Mouse (Mus musculus): Measurements from ENCODE around the gene Gm2431.
"Not testable (repeated sequence)": the region's sequence is repeated elsewhere in the genome, so short reads cannot be mapped to it uniquely, and the experiment has no call there.

Gm2431 gene

DNA sequence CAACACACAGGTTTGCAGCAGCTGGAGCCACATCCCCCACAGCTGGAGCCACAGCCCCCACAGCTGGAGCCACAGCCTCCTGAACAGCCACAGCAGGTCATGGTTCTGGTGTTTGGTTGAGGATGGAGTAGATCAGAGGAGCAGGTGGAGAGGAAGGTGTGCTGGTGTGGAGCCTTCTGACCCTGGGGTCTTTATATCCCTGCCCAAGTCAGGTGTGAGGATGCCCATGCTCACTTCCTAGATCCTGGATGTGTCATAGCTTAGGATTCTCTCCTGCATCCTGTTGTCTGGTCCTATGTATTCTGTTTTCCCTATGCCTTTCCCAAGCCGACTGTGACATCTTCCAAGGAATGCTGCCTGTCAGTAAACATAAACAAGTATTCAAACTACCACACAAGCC, at the start of gene Gm2431:
TSS of gene Gm2431 (minus strand) at position 101 of the 400 bp plus-strand sequence.
- not testable (repeated sequence) for DNase-seq (ENCODE audit: low spot score)

GRCm38 (mm10) chr7:142303929-142304328, 45.8 kb upstream of the Gm2431 start:
- DNase-seq (ENCODE audit: low spot score): not testable (repeated sequence)

GRCm38 (mm10) chr7:142303249-142303648, 45.1 kb upstream of the Gm2431 start, which contains the start of gene Krtap5-4:
Gene Krtap5-4, plus strand, starts transcription at chr7:142303549.
- DNase-seq (ENCODE audit: low spot score): no peak

DNA sequence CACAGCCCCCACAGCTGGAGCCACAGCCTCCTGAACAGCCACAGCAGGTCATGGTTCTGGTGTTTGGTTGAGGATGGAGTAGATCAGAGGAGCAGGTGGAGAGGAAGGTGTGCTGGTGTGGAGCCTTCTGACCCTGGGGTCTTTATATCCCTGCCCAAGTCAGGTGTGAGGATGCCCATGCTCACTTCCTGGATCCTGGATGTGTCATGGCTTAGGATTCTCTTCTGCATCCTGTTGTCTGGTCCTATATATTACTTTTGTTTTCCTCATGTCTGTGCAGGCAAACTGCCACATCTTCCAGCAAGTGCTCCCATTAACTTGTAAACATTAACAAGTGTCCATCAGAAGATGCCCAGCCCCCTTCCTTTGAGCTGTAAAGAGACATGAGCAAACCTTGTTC, 38.9 kb upstream of the Gm2431 start, which contains the start of gene Krtap5-1:
TSS of gene Krtap5-1 (minus strand) at position 101 of the 400 bp plus-strand sequence.
- DNase-seq (ENCODE audit: low spot score): not testable (repeated sequence)

DNA sequence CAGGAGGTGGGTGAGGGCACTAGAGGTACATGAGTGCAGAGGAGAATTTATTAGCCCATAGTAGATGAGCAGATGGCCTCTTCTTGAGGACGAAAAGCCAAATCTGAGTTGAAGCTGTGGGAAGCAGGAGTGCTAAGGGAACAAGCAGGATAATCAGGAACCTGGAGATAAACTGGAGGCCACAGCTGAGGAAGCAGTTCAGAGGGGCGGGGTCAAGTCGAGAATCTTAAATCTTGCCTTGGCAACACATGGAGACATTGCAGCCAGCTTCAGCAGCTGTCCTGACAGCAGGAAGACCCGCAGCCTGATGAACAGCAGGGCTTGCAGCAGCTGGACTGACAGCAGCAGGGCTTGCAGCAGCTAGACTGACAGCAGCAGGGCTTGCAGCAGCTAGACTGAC, 38.0 kb upstream of the Gm2431 start:
- DNase-seq (ENCODE audit: low spot score): not testable (repeated sequence)

- no peak for DNase-seq (ENCODE audit: low spot score)
Observed at GRCm38 (mm10) chr7:142295418-142295817, 37.3 kb upstream of the Gm2431 start.

DNA sequence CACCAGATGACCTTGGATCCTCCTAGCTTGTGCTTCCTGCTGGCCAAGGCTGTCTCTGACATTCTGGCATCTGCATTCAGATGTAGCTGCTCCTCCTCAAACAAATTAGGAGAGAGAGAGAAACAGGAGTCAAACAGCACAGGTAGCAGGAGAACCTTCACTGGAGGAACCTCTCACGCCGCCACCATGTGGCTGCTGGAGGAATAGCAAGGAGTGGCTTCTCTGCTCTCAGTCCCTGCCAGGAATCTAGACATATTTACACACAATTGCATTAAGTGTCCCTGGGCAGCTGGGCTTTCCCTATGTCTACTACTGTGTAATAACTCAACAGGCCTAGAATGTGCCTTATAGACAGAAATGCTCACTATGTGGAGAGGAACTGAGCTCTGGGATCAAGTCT, 35.7 kb upstream of the Gm2431 start:
- DNase-seq (ENCODE audit: low spot score): not testable (repeated sequence)

- not testable (repeated sequence) for DNase-seq (ENCODE audit: low spot score)
Observed at GRCm38 (mm10) chr7:142285910-142286612, 27.9 kb upstream of the Gm2431 start.

DNA sequence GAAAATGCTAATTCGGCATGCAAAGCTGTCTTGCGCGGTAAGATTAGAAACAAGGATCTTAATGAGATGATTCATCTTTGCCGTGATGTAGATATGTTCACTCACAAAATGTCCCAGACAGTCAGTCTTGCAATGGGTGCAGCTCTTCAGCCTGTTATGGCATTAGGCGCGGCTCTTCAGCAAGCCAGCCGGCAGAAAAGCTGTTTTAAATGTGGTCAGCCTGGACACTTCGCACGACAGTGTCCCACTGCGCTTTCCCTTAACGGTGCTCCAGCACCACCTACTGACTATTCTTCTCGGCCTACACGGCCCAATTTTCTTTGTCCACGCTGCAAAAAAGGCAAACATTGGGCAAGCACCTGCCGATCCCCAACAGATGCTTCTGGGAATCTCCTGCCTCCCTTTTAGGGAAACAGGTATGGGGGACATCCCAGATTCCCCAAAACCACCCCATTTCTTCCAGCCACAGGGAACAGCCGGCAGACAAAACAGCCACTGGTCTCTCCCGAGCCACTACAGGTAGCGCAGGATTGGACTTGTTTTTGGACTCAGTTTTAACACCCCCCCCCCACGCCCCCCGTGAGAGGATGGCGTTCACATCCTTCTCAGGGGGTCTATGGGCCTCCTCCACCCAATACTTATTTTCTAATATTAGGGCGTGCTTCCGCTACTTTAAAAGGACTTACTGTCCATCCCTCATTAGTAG, 27.1 kb upstream of the Gm2431 start:
- no peak for DNase-seq (ENCODE audit: low spot score)

- peak; percentile 93 for DNase-seq (ENCODE audit: low spot score)
Observed at GRCm38 (mm10) chr7:142284615-142285080, 26.5 kb upstream of the Gm2431 start.

GRCm38 (mm10) chr7:142284023-142284591, 26.0 kb upstream of the Gm2431 start:
- peak; percentile 16 for DNase-seq (ENCODE audit: low spot score)

DNA sequence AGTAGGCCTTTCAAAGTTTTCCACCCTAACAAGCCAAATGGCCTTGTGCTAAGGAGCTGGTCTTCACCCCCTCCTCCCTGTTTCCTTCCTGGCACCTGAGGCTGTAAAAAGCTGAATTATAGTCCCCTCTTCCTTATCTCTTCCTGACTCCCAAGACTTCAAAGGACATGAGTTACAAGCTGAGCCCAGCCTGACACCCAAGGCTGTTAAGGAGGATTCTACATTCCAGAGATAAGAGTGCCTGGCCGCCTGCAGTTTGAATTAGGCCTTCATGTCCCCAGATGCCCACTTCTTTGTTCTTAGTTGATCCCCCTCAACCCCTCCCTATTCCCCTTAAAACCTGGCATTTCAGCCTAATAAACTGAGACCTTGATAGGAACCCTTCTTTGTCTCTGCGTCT, 24.7 kb upstream of the Gm2431 start:
- DNase-seq (ENCODE audit: low spot score): not testable (repeated sequence)

GRCm38 (mm10) chr7:142279291-142279690, 21.1 kb upstream of the Gm2431 start:
- not testable (repeated sequence) for DNase-seq (ENCODE audit: low spot score)

- peak; percentile 59 for DNase-seq (ENCODE audit: low spot score)
Observed at GRCm38 (mm10) chr7:142278183-142278582, 20.0 kb upstream of the Gm2431 start.

DNA sequence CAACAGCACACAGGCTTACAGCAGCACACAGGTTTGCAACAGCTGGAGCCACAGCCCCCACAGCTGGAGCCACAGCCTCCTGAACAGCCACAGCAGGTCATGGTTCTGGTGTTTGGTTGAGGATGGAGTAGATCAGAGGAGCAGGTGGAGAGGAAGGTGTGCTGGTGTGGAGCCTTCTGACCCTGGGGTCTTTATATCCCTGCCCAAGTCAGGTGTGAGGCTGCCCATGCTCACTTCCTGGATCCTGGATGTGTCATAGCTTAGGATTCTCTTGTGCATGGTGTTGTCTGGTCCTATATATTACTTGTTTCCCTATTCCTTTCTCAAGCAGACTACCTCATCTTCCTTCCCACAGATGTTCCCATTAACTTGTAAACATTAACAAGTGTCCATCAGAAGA, 16.1 kb upstream of the Gm2431 start, which contains the start of gene Gm4559:
TSS of gene Gm4559 (minus strand) at position 101 of the 400 bp plus-strand sequence.
- DNase-seq (ENCODE audit: low spot score): not testable (repeated sequence)

DNA sequence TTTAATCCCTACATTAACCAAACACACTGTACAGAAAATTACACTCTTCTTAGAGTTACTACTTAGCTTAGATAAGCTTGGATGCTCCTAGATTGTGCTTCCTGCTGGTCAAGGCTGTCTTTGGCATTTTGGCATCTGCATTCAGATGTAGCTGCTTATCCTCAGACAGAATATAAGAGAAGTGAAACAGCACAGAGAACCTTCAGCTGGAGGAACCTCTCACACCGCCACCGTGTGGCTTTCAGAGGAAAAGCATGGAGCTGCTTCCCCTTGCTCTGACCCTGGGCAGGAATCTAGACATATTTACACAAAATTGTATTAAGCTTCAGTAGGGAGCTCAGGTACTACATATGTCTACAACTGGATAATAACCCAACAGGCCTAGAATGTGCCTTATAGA, 2.6 kb downstream of the Gm2431 start:
- DNase-seq (ENCODE audit: low spot score): peak; percentile 19

GRCm38 (mm10) chr7:142249824-142250223, 8.3 kb downstream of the Gm2431 start:
- peak; percentile 15 for DNase-seq (ENCODE audit: low spot score)

DNA sequence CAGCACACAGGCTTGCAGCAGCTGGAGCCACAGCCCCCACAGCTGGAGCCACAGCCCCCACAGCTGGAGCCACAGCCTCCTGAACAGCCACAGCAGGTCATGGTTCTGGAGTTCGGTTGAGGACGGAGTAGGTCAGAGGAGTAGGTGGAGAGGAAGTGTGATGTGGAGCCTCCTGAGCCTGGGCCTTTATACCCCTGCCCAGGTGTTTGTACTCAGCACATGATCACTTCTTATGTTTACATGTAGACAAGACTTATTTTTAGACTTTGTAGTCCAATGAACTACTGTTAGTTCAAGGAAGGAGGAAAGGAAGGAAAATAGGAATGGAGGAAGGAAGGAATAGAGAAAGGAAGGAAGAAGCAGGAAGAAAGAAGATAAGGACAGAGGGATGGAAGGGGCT, 17.2 kb downstream of the Gm2431 start, which contains the start of gene Gm40460:
TSS of gene Gm40460 (minus strand) at position 101 of the 400 bp plus-strand sequence.
- no peak for DNase-seq (ENCODE audit: low spot score)

- DNase-seq (ENCODE audit: low spot score): no peak
Observed at GRCm38 (mm10) chr7:142231540-142231939, 26.6 kb downstream of the Gm2431 start.

DNA sequence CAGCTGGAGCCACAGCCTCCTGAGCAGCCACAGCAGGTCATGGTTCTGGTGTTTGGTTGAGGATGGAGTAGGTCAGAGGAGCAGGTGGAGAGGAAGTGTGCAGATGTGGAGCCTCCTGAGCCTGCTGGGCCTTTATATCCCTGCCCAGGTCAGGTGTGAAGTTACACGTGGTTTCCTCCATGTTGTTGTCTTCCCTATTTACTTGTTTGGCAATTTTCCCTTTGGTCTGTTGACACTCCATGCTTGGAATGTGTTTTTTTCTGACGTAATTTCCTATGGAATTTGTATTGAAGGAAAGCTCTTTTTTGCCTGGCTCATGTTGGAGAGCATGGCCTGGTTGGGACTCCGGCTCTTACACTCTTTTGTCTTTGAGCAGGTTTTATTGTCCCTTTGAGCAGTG, 28.3 kb downstream of the Gm2431 start, which contains the start of gene Krtap5-5:
TSS of gene Krtap5-5 (minus strand) at position 101 of the 400 bp plus-strand sequence.
- DNase-seq (ENCODE audit: low spot score): not testable (repeated sequence)

GRCm38 (mm10) chr7:142224518-142224917, 33.6 kb downstream of the Gm2431 start:
- no peak for DNase-seq (ENCODE audit: low spot score)

DNA sequence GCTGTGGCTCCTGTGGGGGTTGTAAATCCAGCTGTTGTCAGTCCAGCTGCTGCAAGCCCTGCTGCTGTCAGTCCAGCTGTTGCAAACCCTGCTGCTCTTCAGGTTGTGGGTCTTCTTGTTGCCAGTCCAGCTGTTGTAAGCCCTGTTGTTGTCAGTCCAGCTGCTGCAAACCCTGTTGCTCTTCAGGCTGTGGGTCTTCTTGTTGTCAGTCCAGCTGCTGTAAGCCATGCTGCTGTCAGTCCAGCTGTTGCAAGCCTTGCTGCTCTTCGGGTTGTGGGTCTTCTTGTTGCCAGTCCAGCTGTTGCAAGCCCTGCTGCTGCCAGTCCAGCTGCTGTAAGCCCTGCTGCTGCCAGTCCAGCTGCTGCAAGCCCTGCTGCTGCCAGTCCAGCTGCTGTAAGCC, 46.0 kb downstream of the Gm2431 start:
- not testable (repeated sequence) for DNase-seq (ENCODE audit: low spot score)

Measured in layer of hippocampus, adult 11-12 months (tissue).